Mouse (Mus musculus): ENCODE results near the gene Efna2.

DNA sequence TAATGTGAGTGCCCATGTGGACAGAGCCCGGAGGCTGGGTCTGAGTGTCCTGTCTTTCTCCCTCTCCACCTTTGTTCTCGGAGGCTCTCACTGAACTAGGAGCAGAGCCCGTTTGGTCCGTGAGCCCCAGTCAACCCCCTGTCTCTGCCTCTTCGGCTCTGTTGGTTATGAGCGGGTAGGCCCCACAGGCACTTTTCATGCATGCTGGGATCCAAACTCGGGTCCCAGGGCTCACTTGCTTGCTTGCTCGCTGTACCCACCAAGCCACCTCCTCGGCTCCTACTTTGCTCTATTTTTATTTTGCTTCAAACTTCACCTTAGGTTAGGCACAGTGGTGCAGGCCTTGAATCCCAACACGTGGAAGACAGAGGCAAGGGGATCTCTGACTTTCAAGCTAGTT is 8.5 kb downstream of the Efna2 start:
- no peak for TF ChIP-seq CTCF (IDR thresholded peaks at IDR 0.05; ENCODE audit: low read depth, low read length)
- no peak for TF ChIP-seq POLR2A (IDR thresholded peaks at IDR 0.05; ENCODE audit: borderline replicate concordance, low read depth, low read length)
